Mouse (Mus musculus) adrenal gland, adult 8-10 months (tissue): ENCODE results near the gene Vamp1. TPM values are rescaled to one million over a fixed set of nuclear protein-coding genes. Genes with fewer than 3 reads are reported as not detected.
"Not testable (repeated sequence)": the region's sequence is repeated elsewhere in the genome, so short reads cannot be mapped to it uniquely, and the experiment has no call there.

Source experiments
- DNase-seq: peaks from one replicate; pipeline ENCODE4 v3.0.0; 2022
- total RNA-seq, 4 experiments: library from RNA; stranded (reverse); gene quantifications; 2 replicates each; pipeline ENCODE4 v1.2.4; 2022

Gene Vamp1
- total RNA-seq, 4 experiments from 2014 or later, result 40.1 to 85.3 (median 58.8) TPM

- no peak for DNase-seq
Observed at GRCm38 (mm10) chr6:125252711-125253110, 37.4 kb downstream of the Vamp1 start.

GRCm38 (mm10) chr6:125253863-125254715, 38.7 kb downstream of the Vamp1 start:
- DNase-seq, result no peak

- DNase-seq, result no peak
Observed at GRCm38 (mm10) chr6:125255516-125256044, 40.2 kb downstream of the Vamp1 start.

GRCm38 (mm10) chr6:125256222-125256966, 41.0 kb downstream of the Vamp1 start:
- peak; percentile 38 for DNase-seq

GRCm38 (mm10) chr6:125260006-125260555, 44.7 kb downstream of the Vamp1 start:
- no peak for DNase-seq

GRCm38 (mm10) chr6:125264219-125264618, 48.9 kb downstream of the Vamp1 start:
- no peak for DNase-seq

- DNase-seq, result no peak
Observed at GRCm38 (mm10) chr6:125265239-125265638, 49.9 kb downstream of the Vamp1 start.

GRCm38 (mm10) chr6:125266091-125266490, 50.7 kb downstream of the Vamp1 start:
- no peak for DNase-seq

- not testable (repeated sequence) for DNase-seq
Observed at GRCm38 (mm10) chr6:125266600-125266999, 51.2 kb downstream of the Vamp1 start.

- no peak for DNase-seq
Observed at GRCm38 (mm10) chr6:125267469-125267868, 52.1 kb downstream of the Vamp1 start.

- DNase-seq, result no peak
Observed at GRCm38 (mm10) chr6:125268799-125269198, 53.4 kb downstream of the Vamp1 start.

GRCm38 (mm10) chr6:125271455-125272227, 56.3 kb downstream of the Vamp1 start:
- peak; percentile 92 for DNase-seq

GRCm38 (mm10) chr6:125272228-125272785, 57.0 kb downstream of the Vamp1 start:
- DNase-seq, result no peak

- peak; percentile 28 for DNase-seq
Observed at GRCm38 (mm10) chr6:125274841-125275563, 59.7 kb downstream of the Vamp1 start.

GRCm38 (mm10) chr6:125279729-125280128, 64.4 kb downstream of the Vamp1 start:
- DNase-seq, result no peak

GRCm38 (mm10) chr6:125282721-125283120, 67.4 kb downstream of the Vamp1 start:
- not testable (repeated sequence) for DNase-seq

- no peak for DNase-seq
Observed at GRCm38 (mm10) chr6:125284250-125284649, 68.9 kb downstream of the Vamp1 start.

- no peak for DNase-seq
Observed at GRCm38 (mm10) chr6:125284751-125285150, 69.4 kb downstream of the Vamp1 start.

- no peak for DNase-seq
Observed at GRCm38 (mm10) chr6:125285890-125286289, 70.5 kb downstream of the Vamp1 start, which contains the start of gene Tuba3a. Gene Tuba3a (minus strand): TSS chr6:125286042.

- no peak for DNase-seq
Observed at GRCm38 (mm10) chr6:125286944-125287343, 71.6 kb downstream of the Vamp1 start.

GRCm38 (mm10) chr6:125288730-125289129, 73.4 kb downstream of the Vamp1 start:
- no peak for DNase-seq
